Mouse (Mus musculus) lung, adult 2 months (tissue): ENCODE results near the gene Rps6kc1.

ENCODE experiments used
- CTCF ChIP-seq: fragments of 200-500 bp; IDR thresholded peaks from 2 replicates; pipeline ENCODE4 v1.5.1; 2011; ENCODE audit warnings: mild to moderate bottlenecking, low read length, control low read depth; ENCODE audit not compliant: insufficient read depth
- POLR2A ChIP-seq: fragments of 200-500 bp; IDR thresholded peaks from 2 replicates; pipeline ENCODE4 v1.6.1; 2011; ENCODE audit warnings: low read depth, mild to moderate bottlenecking, control low read depth, low read length, borderline replicate concordance; ENCODE audit errors: extremely low read depth

DNA sequence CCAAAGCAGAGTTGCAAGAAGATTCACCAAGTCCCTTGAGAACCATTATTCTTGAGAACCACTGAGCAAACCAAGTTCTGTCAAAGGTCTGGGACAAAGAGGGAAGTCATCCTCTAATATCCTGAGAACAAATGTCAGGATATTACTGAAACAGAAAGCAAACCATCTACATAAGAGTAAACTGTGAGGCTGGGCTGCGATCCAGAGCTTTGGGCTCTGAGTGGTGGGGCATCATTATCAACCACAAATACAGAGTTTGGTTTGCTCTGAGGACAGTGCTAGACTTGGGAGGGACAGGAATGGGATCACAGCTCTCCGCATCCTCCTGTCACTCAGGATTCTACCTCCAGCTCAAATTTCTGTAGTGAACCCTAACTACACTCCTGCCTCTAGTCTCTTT lies 144.8 kb downstream of the Rps6kc1 start:
- TF ChIP-seq CTCF: no peak
- no peak for TF ChIP-seq POLR2A
